Mouse (Mus musculus) spleen, adult 2 months (tissue): ENCODE data around the gene Zfhx3. TPM values are rescaled to one million over a fixed set of nuclear protein-coding genes. Genes with fewer than 3 reads are reported as not detected.

Experiments used
- DNase-seq, 2 experiments: peaks; one replicate each; pipeline versions ENCODE4 v3.0.0 to v3.0.0-alpha.2; 2012 to 2021; ENCODE audit warnings: low spot score in 2 of 2, low read depth in 1 of 2
- H3K27ac ChIP-seq: fragments of 200-500 bp; 2 replicates; pipeline ENCODE4 v1.5.1; 2012; ENCODE audit warnings: low read length, inconsistent platforms; ENCODE audit not compliant: insufficient read depth
- H3K27me3 ChIP-seq: fragments of 200-500 bp; 2 replicates; pipeline ENCODE4 v1.6.1; 2012; ENCODE audit warnings: mild to moderate bottlenecking, moderate library complexity, low read length, inconsistent platforms; ENCODE audit not compliant: control insufficient read depth, insufficient read depth
- H3K36me3 ChIP-seq: fragments of 200-500 bp; 2 replicates; pipeline ENCODE4 v1.6.1; 2012; ENCODE audit warnings: mild to moderate bottlenecking, low read length, inconsistent platforms; ENCODE audit not compliant: control insufficient read depth, insufficient read depth
- H3K4me1 ChIP-seq: fragments of 200-500 bp; 2 replicates; pipeline ENCODE4 v1.6.1; 2011; ENCODE audit warnings: inconsistent platforms; ENCODE audit not compliant: control insufficient read depth, insufficient read depth, insufficient read length
- H3K4me3 ChIP-seq: fragments of 200-500 bp; 2 replicates; pipeline ENCODE4 v1.5.1; 2011; ENCODE audit warnings: mild to moderate bottlenecking, inconsistent platforms; ENCODE audit not compliant: insufficient read depth, insufficient read length; ENCODE audit errors: extremely low read depth
- CTCF ChIP-seq: fragments of 200-500 bp; IDR thresholded peaks from 2 replicates; pipeline ENCODE4 v1.5.1; 2011; ENCODE audit warnings: mild to moderate bottlenecking, inconsistent platforms; ENCODE audit not compliant: insufficient read depth, insufficient read length, insufficient replicate concordance; ENCODE audit errors: extremely low read depth
- POLR2A ChIP-seq: fragments of 200-500 bp; IDR thresholded peaks from 2 replicates; pipeline ENCODE4 v1.6.1; 2011; ENCODE audit warnings: low read depth, low read length, inconsistent platforms
- WGBS: fragments of 180-500 bp; shearing (Covaris S2); methylation state at CpG from one replicate; pipeline ENCODE4 v1.1.7; 2018; 5-methylcytosine and 5-hydroxymethylcytosine counted together
- polyA plus RNA-seq: library from polyadenylated mRNA; depleted of rRNA; stranded (reverse); fragments of >200 nt; gene quantifications from 2 replicates; pipeline ENCODE4 v1.2.3, GENCODE M21; 2012

Zfhx3 gene
- polyA plus RNA-seq, 1 experiment, result 1.5 TPM

- Histone ChIP-seq H3K4me1 (no peaks in the 10 kb centered on the region), H3K27me3 (no peaks in the 10 kb centered on the region), H3K4me3 (no peak overlapping the region), H3K27ac (no peak overlapping the region), H3K36me3 (no peaks in the 10 kb centered on the region)
- no peak for TF ChIP-seq CTCF
- no peak for TF ChIP-seq POLR2A
- WGBS, result 24% methylated on average over 8 of the region's 8 CpGs
- DNase-seq, result peak in 1 of 2 experiments; percentile 17
Measured at GRCm38 (mm10) chr8:108722671-108723513, 780.4 kb downstream of the Zfhx3 start.

- no peak overlapping the region for H3K4me3 ChIP-seq
- WGBS, result 80% methylated on average over 11 of the region's 11 CpGs
- TF ChIP-seq POLR2A, result no peak
- no peak for TF ChIP-seq CTCF
- H3K27ac ChIP-seq, result no peak overlapping the region
- H3K4me1 ChIP-seq, result no peaks in the 10 kb centered on the region
- no peaks in the 10 kb centered on the region for H3K27me3 ChIP-seq
- H3K36me3 ChIP-seq, result no peaks in the 10 kb centered on the region
- DNase-seq, result no peak
Measured at GRCm38 (mm10) chr8:108723636-108724035, 781.2 kb downstream of the Zfhx3 start.

DNA sequence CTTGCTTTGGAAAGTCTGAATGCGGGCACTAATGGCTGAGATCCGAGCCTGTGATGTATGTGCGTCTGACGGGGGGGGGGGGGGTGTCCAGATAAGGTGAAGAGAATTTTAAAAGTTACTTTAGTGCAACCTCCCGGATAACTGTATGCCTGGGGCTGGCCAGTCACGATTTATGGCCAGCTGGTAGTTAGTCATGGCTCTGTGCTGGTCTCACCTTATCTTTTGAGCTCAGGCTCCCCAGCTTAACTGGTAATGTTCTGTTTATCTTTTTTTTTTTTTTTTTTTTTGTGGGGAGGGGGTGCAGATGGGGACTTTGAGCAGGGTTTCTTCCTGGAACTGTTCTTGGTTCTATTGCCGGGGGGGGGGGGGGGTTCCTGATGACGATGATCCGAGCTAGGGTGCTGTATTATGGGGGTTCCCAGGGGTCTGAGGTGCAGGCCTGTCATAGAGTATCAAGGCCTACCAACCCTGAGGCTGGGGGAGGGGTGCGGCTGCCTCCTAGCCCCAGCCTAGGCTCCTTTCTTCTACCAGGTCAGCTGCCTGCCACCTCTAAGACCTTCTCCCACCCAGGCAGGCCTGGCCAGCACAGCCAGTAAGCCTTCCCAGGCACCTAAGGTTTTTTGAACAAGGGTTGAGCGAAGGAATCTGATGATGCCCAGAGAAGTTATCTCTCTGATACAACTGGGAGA lies 782.5 kb downstream of the Zfhx3 start:
- TF ChIP-seq POLR2A, result no peak
- TF ChIP-seq CTCF, result no peak
- Histone ChIP-seq H3K27ac (no peak overlapping the region), H3K36me3 (no peaks in the 10 kb centered on the region), H3K4me3 (no peak overlapping the region), H3K27me3 (no peaks in the 10 kb centered on the region), H3K4me1 (no peaks in the 10 kb centered on the region)
- DNase-seq, result no peak
- WGBS, result 77% methylated on average over 11 of the region's 11 CpGs

DNA sequence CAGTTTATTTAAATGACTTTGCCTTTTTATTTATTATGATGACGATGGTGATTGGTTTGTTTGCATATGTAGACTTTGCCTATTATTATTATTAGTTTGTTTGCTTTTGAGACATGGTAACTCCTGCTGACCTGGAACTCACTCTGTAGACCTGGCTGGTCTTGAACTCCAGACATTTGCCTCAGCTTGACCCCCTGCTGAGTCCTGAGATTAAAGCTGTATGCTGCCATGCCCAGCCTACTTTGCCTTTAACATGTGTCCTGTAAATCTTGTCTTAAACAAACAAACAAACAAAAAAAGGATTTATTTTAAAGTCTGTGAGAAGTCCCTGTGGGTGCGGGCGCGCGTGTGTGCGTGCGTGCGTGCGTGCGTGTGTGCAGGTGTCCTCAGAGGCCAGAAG lies 783.2 kb downstream of the Zfhx3 start:
- 93% methylated on average over 10 of the region's 10 CpGs for WGBS

GRCm38 (mm10) chr8:108726541-108727241 lies 784.2 kb downstream of the Zfhx3 start:
- H3K27me3 ChIP-seq, result no peaks in the 10 kb centered on the region
- 82% methylated on average over 12 of the region's 12 CpGs for WGBS
- no peak overlapping the region for H3K27ac ChIP-seq
- no peaks in the 10 kb centered on the region for H3K4me1 ChIP-seq
- no peak overlapping the region for H3K4me3 ChIP-seq
- TF ChIP-seq POLR2A (no peak), CTCF (no peak)
- DNase-seq, result no peak
- H3K36me3 ChIP-seq, result no peaks in the 10 kb centered on the region

More for the DNA sequence above, 783.2 kb downstream of the Zfhx3 start:
- Histone ChIP-seq H3K27me3 (no peaks in the 10 kb centered on the region), H3K4me3 (no peak overlapping the region), H3K4me1 (no peaks in the 10 kb centered on the region), H3K27ac (no peak overlapping the region), H3K36me3 (no peaks in the 10 kb centered on the region)
- no peak for TF ChIP-seq POLR2A
- TF ChIP-seq CTCF, result no peak
- no peak for DNase-seq

DNA sequence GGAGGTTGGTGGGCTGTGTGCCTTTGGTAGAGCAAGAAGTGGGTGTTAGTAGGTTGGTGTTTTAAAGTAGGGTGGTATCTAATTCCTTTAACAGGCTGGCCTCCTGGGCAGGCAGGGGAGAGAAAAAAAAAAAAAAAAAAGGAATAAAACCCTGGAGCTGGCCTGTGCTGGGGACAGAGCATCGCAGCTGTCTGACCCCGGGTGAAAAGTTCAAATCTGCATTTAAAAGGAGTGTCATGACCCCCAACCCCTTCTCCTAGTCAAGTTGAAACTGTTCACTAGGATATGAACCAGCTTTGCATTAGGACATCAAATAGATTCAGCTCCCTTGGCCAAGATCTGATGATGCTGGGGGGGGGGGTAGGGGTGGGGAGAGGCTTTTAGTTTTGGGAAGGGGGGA lies 786.7 kb downstream of the Zfhx3 start:
- Histone ChIP-seq H3K4me1 (no peaks in the 10 kb centered on the region), H3K27ac (no peak overlapping the region), H3K4me3 (no peak overlapping the region), H3K36me3 (no peaks in the 10 kb centered on the region), H3K27me3 (no peaks in the 10 kb centered on the region)
- no peak for TF ChIP-seq CTCF
- no peak for TF ChIP-seq POLR2A
- WGBS, result 79% methylated on average over 2 of the region's 2 CpGs
- DNase-seq, result no peak
